Mouse (Mus musculus): ENCODE measurements at regions not wholly inside any gene's neighbourhood (a gene's known extent, or its start where the extent isn't known, plus 50 kb on each side); places are given as distances from the start of the nearest gene placed in this dataset.

GRCm38 (mm10) chr2:84048398-84049140, 58.2 kb downstream of the Gm13691 start:
- TF ChIP-seq GATA1 (IDR thresholded peaks at IDR 0.05; ENCODE audit: borderline replicate concordance, low read length) (no peak), FLI1 (IDR thresholded peaks at IDR 0.05; ENCODE audit: low read length) (no peak)

Data from megakaryocyte, embryonic 14.5 days (primary cell).